Mouse (Mus musculus) ES-E14 (cell line): ENCODE data around the gene Slc4a7. TPM values are rescaled to one million over a fixed set of nuclear protein-coding genes. Genes with fewer than 3 reads are reported as not detected.

ENCODE experiments used
- DNase-seq: peaks from one replicate; pipeline ENCODE4 v3.0.0-alpha.2; 2013; ENCODE audit warnings: low read depth, low spot score
- H3K27ac ChIP-seq: 2 replicates; pipeline ENCODE4 v1.5.1; 2012; ENCODE audit warnings: low read depth, mild to moderate bottlenecking, low read length, moderate library complexity, mixed read lengths; ENCODE audit not compliant: poor library complexity, insufficient read depth, severe bottlenecking
- H3K36me3 ChIP-seq: 2 replicates; pipeline ENCODE4 v1.6.1; 2012; ENCODE audit warnings: mild to moderate bottlenecking, low read length, moderate library complexity, mixed read lengths; ENCODE audit not compliant: control insufficient read depth, poor library complexity, insufficient read depth, severe bottlenecking
- H3K4me1 ChIP-seq, 2 experiments: fragments of 150-350 bp in 1 of 2; sonication (generic) in 1 of 2; 2 replicates each; pipeline ENCODE4 v1.6.1; 2012; ENCODE audit warnings: low read length in 2 of 2, mild to moderate bottlenecking in 1 of 2, mixed read lengths in 1 of 2; ENCODE audit not compliant: control insufficient read depth in 2 of 2, insufficient read depth in 2 of 2, poor library complexity in 1 of 2
- H3K4me3 ChIP-seq, 2 experiments: fragments of 150-350 bp in 1 of 2; sonication (generic) in 1 of 2; 2 replicates each; pipeline ENCODE4 v1.5.1; 2012; ENCODE audit warnings: low read length in 2 of 2, low read depth in 1 of 2, mild to moderate bottlenecking in 1 of 2, mixed read lengths in 1 of 2; ENCODE audit not compliant: insufficient read depth in 1 of 2, poor library complexity in 1 of 2, severe bottlenecking in 1 of 2
- H3K9ac ChIP-seq: 2 replicates; pipeline ENCODE4 v1.6.1; 2012; ENCODE audit warnings: low read depth, mild to moderate bottlenecking, low read length, mixed read lengths; ENCODE audit not compliant: poor library complexity, insufficient read depth, severe bottlenecking
- H3K9me3 ChIP-seq: fragments of 150-350 bp; sonication (generic); 2 replicates; pipeline ENCODE4 v1.6.1; 2012; ENCODE audit warnings: low read depth, mild to moderate bottlenecking, low read length; ENCODE audit not compliant: control insufficient read depth, insufficient read depth
- CHD2 ChIP-seq: IDR thresholded peaks from 2 replicates; pipeline ENCODE4 v1.6.1; 2014; ENCODE audit warnings: mild to moderate bottlenecking, low read depth, low read length, inconsistent platforms
- HCFC1 ChIP-seq: IDR thresholded peaks from 2 replicates; pipeline ENCODE4 v1.6.1; 2012; ENCODE audit warnings: low read length, inconsistent platforms, borderline replicate concordance; ENCODE audit not compliant: insufficient read depth
- MAFK ChIP-seq: IDR thresholded peaks from 2 replicates; pipeline ENCODE4 v1.6.1; 2014; ENCODE audit warnings: mild to moderate bottlenecking, low read depth, low read length, inconsistent platforms; ENCODE audit not compliant: insufficient read depth
- ZC3H11A ChIP-seq: IDR thresholded peaks from 2 replicates; pipeline ENCODE4 v1.6.1; 2012; ENCODE audit warnings: low read depth, mild to moderate bottlenecking, inconsistent platforms, low read length, borderline replicate concordance
- ZNF384 ChIP-seq: IDR thresholded peaks from 2 replicates; pipeline ENCODE4 v1.6.1; 2012; ENCODE audit warnings: low read depth, low read length, inconsistent platforms
- in situ Hi-C, 2 experiments: fragments of 600-800 bp; cut with MboI; formaldehyde crosslinking; loops; one replicate each; pipeline ENCODE4 v1.15.1; 2025; ENCODE audit warnings: low sequenced_read_pairs in 2 of 2, inconsistent platforms in 1 of 2; ENCODE audit not compliant: unreplicated experiment in 2 of 2
- total RNA-seq: library from RNA; depleted of rRNA; stranded (reverse); fragments of 300-350 nt; gene quantifications from 2 replicates; pipeline ENCODE4 v1.2.3, GENCODE M21; 2012

Gene Slc4a7
- total RNA-seq, 1 experiment: 55.5 TPM

DNA sequence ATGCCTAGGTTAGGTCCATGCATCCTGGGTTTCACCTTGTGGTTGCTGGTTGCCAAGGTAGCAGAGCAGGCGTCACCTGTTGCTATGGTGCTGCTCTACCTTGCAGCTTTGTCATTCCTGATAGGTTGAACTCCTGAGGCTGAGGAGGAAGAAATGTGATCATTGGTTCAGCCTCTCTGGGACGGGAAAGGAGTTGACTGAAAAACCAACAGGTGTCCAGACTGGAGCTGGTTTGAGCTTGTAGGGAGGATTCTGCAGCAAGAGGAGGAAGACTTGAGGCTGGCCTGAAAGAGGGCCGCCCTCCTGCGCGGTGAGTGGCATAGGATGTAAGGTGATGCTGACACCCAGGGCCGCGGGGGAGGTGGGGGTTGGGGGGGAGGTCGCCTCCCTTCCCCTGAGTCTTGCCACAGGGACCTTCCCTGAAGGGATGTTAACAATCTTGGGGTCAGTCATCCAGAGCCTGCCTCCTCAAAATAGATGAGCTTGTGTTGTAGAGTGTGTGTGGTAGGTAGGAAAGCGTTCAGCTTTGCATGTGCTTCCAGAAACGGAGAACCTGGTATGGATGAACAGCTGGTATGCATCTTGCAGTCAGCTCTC is 101.9 kb downstream of the Slc4a7 start:
- Histone ChIP-seq H3K4me1 (no peaks in the 10 kb centered on the region), H3K27ac (no peak overlapping the region), H3K36me3 (no peaks in the 10 kb centered on the region), H3K4me3 (no peak overlapping the region), H3K9ac (no peak overlapping the region), H3K9me3 (no peaks in the 10 kb centered on the region)
- peak; percentile 53 for TF ChIP-seq CHD2
- TF ChIP-seq ZNF384: no peak
- no peak for TF ChIP-seq HCFC1
- TF ChIP-seq MAFK: no peak
- TF ChIP-seq ZC3H11A: no peak
- in situ Hi-C loops: no loop called here
- peak; percentile 48 for DNase-seq

DNA sequence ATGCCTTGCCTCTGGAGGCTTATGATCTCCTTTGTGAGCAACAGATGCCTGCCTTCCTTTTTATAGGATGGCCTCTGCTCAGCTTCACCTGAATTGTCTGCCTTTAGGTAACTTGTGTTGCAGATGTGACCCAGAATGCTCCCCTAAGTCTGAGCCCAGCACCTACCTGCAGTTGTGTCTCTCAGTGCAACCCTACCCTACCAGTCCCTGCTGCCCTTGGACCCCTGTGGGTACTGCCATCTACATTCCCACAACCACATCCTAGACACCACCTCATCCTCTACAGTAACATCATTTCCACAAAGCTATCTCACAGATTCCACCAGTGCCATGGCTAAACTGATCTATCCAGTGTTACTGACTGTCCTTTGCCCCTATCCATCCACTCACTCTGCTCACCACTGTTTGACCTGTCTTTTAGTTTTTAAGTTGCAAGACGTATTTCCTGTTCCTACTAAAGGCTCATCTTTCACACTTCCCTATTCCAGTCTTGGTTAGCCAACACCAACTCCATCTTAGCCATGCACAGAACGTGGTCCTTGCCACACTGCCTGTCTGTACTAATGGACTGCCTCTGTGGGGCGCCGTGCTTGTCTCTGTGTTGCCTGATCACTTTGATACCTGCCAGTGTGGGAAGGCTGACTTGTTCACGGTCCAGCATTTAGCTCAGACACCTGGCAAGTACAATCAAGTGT is 102.6 kb downstream of the Slc4a7 start:
- no peak overlapping the region for H3K4me3 ChIP-seq
- H3K36me3 ChIP-seq: no peaks in the 10 kb centered on the region
- H3K27ac ChIP-seq: no peak overlapping the region
- no peak overlapping the region for H3K9ac ChIP-seq
- no peaks in the 10 kb centered on the region for H3K4me1 ChIP-seq
- no peak for DNase-seq
- H3K9me3 ChIP-seq: no peaks in the 10 kb centered on the region
- in situ Hi-C loops: no loop called here
- no peak for TF ChIP-seq ZC3H11A
- TF ChIP-seq ZNF384: no peak
- no peak for TF ChIP-seq CHD2
- no peak for TF ChIP-seq HCFC1
- TF ChIP-seq MAFK: no peak

DNA sequence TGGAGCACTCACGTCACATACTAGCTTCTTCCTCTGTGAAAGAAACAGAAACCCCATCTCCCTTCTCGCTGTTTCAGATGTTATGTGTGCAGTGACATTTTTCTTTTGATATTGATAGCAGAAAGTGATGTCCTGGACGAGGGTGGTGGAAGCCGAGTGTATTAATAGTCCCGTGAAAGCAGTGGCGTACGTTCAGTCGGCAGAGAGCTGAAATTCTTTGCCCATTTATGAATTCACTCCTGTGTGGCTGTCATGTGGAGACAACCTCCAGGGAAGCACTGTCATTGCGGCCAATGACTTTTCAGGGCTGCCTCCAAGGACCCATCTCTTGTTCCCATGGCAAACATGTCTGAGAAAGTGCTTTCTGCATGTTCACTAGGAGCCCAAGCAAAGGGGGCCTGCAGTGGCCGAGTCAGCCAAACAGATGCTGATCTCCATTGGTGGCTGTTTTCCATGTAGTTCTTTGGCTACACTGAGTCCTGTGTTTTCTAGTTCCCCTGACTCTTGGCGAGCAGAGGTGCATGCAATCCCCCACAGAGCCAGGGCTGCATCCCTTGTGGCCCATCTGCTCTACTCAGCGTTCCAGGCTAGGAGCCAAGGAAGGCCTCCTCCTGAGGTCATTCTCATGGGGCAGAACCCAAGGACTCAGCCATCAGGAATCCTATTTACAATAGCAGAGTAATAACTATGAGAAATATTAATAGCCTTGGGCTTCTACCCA is 130.6 kb downstream of the Slc4a7 start:
- H3K4me3 ChIP-seq: no peak overlapping the region
- no peak for DNase-seq
- in situ Hi-C loops: no loop called here
- no peak overlapping the region for H3K27ac ChIP-seq
- TF ChIP-seq ZC3H11A (no peak), HCFC1 (no peak), MAFK (no peak), ZNF384 (no peak), CHD2 (no peak)
- H3K4me1 ChIP-seq: no peaks in the 10 kb centered on the region
- H3K9ac ChIP-seq: no peak overlapping the region
- no peaks in the 10 kb centered on the region for H3K9me3 ChIP-seq
- no peaks in the 10 kb centered on the region for H3K36me3 ChIP-seq

DNA sequence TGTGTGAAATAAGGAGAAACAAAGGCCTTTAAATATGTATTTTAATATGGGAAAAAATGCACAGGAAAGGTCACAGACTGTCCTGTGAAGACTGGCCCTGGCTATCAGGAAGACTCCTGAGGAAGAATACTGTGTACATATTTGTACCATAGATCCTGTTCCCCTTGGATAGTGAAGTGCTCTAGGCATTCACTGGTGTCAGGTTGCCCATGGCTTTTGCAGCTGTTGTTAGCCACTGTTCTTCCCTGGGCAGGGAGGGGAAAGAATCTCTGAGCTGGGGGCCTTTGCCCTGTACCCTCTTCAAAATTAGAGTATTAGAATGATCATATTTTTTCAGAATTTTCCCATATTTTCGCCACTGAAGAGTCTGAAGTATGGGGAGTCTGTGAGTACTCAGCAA is 131.4 kb downstream of the Slc4a7 start:
- no peak overlapping the region for H3K27ac ChIP-seq
- no peaks in the 10 kb centered on the region for H3K36me3 ChIP-seq
- no peak overlapping the region for H3K4me3 ChIP-seq
- no peaks in the 10 kb centered on the region for H3K9me3 ChIP-seq
- no peak for TF ChIP-seq CHD2
- no peak for TF ChIP-seq MAFK
- TF ChIP-seq ZC3H11A: no peak
- TF ChIP-seq HCFC1: no peak
- no peak for TF ChIP-seq ZNF384
- no peak overlapping the region for H3K9ac ChIP-seq
- DNase-seq: no peak
- in situ Hi-C loops: no loop called here
- H3K4me1 ChIP-seq: no peaks in the 10 kb centered on the region
